Mouse (Mus musculus): Measurements from ENCODE around the gene Npnt. TPM values are rescaled to one million over a fixed set of nuclear protein-coding genes. Genes with fewer than 3 reads are reported as not detected.

Gene Npnt
- polyA plus RNA-seq, 1 experiment from 2014 or later: 28.0 TPM

DNA sequence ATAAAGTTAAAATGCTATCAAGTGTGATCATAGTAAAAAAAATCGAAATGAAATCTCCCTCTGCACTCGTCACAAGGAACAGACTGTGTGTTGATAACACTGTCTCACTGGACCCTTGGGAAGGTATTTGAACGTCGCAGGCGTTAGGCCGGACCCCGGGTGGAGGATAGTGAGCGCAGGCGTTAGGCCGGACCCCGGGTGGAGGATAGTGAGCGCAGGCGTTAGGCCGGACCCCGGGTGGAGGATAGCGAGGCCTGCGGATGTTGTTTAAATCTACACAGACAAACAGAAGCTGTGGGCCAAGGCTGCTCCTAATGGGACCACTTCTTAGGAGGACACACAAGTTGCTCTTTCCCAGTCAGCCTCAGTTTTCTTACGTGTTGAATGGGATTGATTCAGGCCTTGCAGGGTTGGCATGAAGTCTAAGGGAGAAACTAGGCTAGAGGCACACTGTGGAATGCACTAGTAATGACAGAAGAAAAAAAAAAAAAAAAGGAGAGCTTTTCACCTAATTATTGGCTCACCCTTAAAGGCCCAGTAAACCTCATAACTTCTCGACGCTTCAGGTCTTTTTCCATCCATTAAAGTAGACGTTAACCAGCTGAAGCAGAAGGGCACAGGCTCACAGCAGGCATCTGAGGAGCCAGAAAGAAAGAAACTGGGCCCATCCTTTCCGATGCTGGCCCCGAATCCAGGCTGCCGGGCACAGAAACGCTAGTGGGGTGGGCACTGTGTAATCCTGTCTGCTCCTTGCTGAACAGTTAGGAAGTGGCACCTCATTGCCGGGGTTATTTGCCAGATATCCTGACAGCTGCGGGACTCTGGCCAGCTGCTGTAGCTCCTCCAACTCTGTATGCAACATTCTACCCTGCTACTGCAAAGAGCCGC is 98.0 kb downstream of the Npnt start:
- no peak for DNase-seq

GRCm38 (mm10) chr3:132851417-132851816 is 98.7 kb downstream of the Npnt start:
- no peaks in the 10 kb centered on the region; the same call in 1 of the 2 replicates for H3K4me1 ChIP-seq (ENCODE audit: control insufficient read depth, insufficient read depth, low read length)
- H3K27ac ChIP-seq (replicated peaks; ENCODE audit: low read depth, low read length): no peak overlapping the region
- DNase-seq (peak; percentile 50), ATAC-seq (ENCODE audit: low FRiP score, low TSS enrichment) (peak; percentile 48)
- H3K27me3 ChIP-seq (ENCODE audit: control insufficient read depth, insufficient read depth, low read length): no peaks in the 10 kb centered on the region
- no peak overlapping the region for H3K9ac ChIP-seq (replicated peaks; ENCODE audit: low read length)
- no peaks in the 10 kb centered on the region for H3K36me3 ChIP-seq (ENCODE audit: control insufficient read depth, insufficient read depth, low read length)
- WGBS: 43% methylated on average over 1 of the region's 1 CpGs
- no peaks in the 10 kb centered on the region for H3K9me3 ChIP-seq (ENCODE audit: control insufficient read depth, low read length)
- H3K4me3 ChIP-seq (replicated peaks; ENCODE audit: low read depth, low read length): no peak overlapping the region
- H3K4me2 ChIP-seq (ENCODE audit: low read length): no peak overlapping the region

More for the DNA sequence above, 98.0 kb downstream of the Npnt start:
- WGBS: 68% methylated on average over 28 of the region's 28 CpGs
- Histone ChIP-seq H3K4me1 (ENCODE audit: control insufficient read depth, insufficient read depth, low read length) (no peaks in the 10 kb centered on the region; the same call in 1 of the 2 replicates), H3K36me3 (ENCODE audit: control insufficient read depth, insufficient read depth, low read length) (no peaks in the 10 kb centered on the region), H3K27me3 (ENCODE audit: control insufficient read depth, insufficient read depth, low read length) (no peaks in the 10 kb centered on the region), H3K9me3 (ENCODE audit: control insufficient read depth, low read length) (no peaks in the 10 kb centered on the region), H3K4me3 (replicated peaks; ENCODE audit: low read depth, low read length) (no peak overlapping the region), H3K9ac (replicated peaks; ENCODE audit: low read length) (no peak overlapping the region), H3K27ac (replicated peaks; ENCODE audit: low read depth, low read length) (no peak overlapping the region), H3K4me2 (ENCODE audit: low read length) (no peak overlapping the region)
- no peak; the same call in 1 of the 2 replicates for ATAC-seq (ENCODE audit: low FRiP score, low TSS enrichment)

DNA sequence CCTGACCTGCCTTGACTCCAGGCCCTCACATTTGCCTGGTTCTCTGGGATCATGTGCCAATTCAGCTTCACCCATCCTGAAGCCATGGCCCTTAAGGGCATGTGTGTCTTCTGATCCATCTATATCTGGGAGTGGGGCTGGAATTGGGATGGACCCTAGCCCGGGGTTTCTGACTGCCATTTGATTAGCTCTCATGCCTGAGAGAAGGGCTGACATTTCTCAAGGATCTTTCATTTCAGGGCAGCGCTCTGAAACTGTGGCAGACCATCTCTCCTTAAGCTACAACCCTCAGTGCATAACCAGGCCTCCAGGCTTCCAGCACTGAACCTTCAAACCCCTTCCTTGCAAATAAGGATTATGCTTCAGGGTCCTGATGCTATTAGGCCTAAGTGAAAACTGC is 99.7 kb downstream of the Npnt start:
- no peaks in the 10 kb centered on the region; the same call in 1 of the 2 replicates for H3K4me1 ChIP-seq (ENCODE audit: control insufficient read depth, insufficient read depth, low read length)
- ATAC-seq (ENCODE audit: low FRiP score, low TSS enrichment) (no peak), DNase-seq (no peak)
- no peaks in the 10 kb centered on the region for H3K9me3 ChIP-seq (ENCODE audit: control insufficient read depth, low read length)
- WGBS: 85% methylated on average over 2 of the region's 2 CpGs
- H3K27me3 ChIP-seq (ENCODE audit: control insufficient read depth, insufficient read depth, low read length): no peaks in the 10 kb centered on the region
- H3K36me3 ChIP-seq (ENCODE audit: control insufficient read depth, insufficient read depth, low read length): no peaks in the 10 kb centered on the region
- H3K9ac ChIP-seq (replicated peaks; ENCODE audit: low read length): no peak overlapping the region
- no peak overlapping the region for H3K27ac ChIP-seq (replicated peaks; ENCODE audit: low read depth, low read length)
- no peak overlapping the region for H3K4me3 ChIP-seq (replicated peaks; ENCODE audit: low read depth, low read length)
- no peak overlapping the region for H3K4me2 ChIP-seq (ENCODE audit: low read length)

GRCm38 (mm10) chr3:132849669-132850068 is 100.4 kb downstream of the Npnt start:
- DNase-seq: no peak
- Histone ChIP-seq H3K4me3 (replicated peaks; ENCODE audit: low read depth, low read length) (no peak overlapping the region), H3K9ac (replicated peaks; ENCODE audit: low read length) (no peak overlapping the region), H3K36me3 (ENCODE audit: control insufficient read depth, insufficient read depth, low read length) (no peaks in the 10 kb centered on the region), H3K27me3 (ENCODE audit: control insufficient read depth, insufficient read depth, low read length) (no peaks in the 10 kb centered on the region), H3K9me3 (ENCODE audit: control insufficient read depth, low read length) (no peaks in the 10 kb centered on the region), H3K27ac (replicated peaks; ENCODE audit: low read depth, low read length) (no peak overlapping the region), H3K4me1 (ENCODE audit: control insufficient read depth, insufficient read depth, low read length) (no peaks in the 10 kb centered on the region; the same call in 1 of the 2 replicates), H3K4me2 (ENCODE audit: low read length) (no peak overlapping the region)
- 63% methylated on average over 7 of the region's 7 CpGs for WGBS
- no peak for ATAC-seq (ENCODE audit: low FRiP score, low TSS enrichment)

DNA sequence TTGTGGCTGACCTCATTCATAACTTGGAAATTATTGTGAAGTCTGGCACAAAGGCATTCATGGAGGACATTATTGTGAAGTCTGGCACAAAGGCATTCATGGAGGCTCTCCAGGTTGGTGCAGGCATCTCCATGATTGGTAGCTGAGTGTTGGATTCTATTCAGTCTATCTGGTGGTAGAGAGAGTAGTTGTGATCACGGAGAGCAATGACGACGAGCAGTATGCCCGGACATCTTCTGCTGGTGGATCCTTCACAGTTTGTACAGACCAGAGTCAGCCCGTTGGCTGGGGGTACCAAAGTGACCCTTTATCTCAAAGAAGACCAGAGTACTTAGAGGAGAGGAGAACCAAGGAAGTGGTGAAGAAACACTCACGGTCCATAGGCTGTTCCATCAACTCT is 107.4 kb downstream of the Npnt start:
- Histone ChIP-seq H3K4me1 (ENCODE audit: control insufficient read depth, insufficient read depth, low read length) (no peaks in the 10 kb centered on the region), H3K36me3 (ENCODE audit: control insufficient read depth, insufficient read depth, low read length) (peaks cover 31% of the 10 kb centered on the region), H3K9ac (replicated peaks; ENCODE audit: low read length) (no peak overlapping the region), H3K27me3 (ENCODE audit: control insufficient read depth, insufficient read depth, low read length) (no peaks in the 10 kb centered on the region), H3K27ac (replicated peaks; ENCODE audit: low read depth, low read length) (no peak overlapping the region), H3K4me3 (replicated peaks; ENCODE audit: low read depth, low read length) (no peak overlapping the region), H3K4me2 (ENCODE audit: low read length) (no peak overlapping the region), H3K9me3 (ENCODE audit: control insufficient read depth, low read length) (no peaks in the 10 kb centered on the region)
- 96% methylated on average over 6 of the region's 6 CpGs for WGBS
- ATAC-seq (ENCODE audit: low FRiP score, low TSS enrichment): no peak
- no peak for DNase-seq

DNA sequence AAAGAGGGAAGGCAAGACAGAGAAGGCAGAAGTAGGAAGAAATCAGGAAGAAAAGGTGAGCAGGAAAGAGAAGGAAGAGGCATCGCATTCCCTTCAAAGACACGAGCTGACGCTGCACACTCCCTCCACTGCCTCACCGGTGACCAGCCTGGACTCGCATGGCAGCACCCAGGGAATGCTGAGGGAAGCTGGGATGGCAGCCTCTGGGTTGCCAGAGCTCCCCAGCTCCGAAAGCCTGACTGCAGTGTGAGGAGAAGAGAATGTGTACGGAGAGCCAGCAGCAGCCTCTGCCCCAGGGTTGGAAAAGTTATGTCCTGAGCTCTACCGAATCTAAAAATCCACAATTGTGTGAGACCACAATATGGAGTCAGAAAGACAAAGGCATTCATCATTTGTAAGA is 110.6 kb downstream of the Npnt start:
- Histone ChIP-seq H3K9me3 (ENCODE audit: control insufficient read depth, low read length) (no peaks in the 10 kb centered on the region), H3K27me3 (ENCODE audit: control insufficient read depth, insufficient read depth, low read length) (no peaks in the 10 kb centered on the region), H3K4me3 (replicated peaks; ENCODE audit: low read depth, low read length) (no peak overlapping the region), H3K9ac (replicated peaks; ENCODE audit: low read length) (no peak overlapping the region), H3K4me1 (ENCODE audit: control insufficient read depth, insufficient read depth, low read length) (no peaks in the 10 kb centered on the region), H3K27ac (replicated peaks; ENCODE audit: low read depth, low read length) (no peak overlapping the region), H3K36me3 (ENCODE audit: control insufficient read depth, insufficient read depth, low read length) (peaks cover 38% of the 10 kb centered on the region), H3K4me2 (ENCODE audit: low read length) (no peak overlapping the region)
- ATAC-seq (ENCODE audit: low FRiP score, low TSS enrichment) (no peak), DNase-seq (no peak)
- WGBS: 76% methylated on average over 8 of the region's 8 CpGs

DNA sequence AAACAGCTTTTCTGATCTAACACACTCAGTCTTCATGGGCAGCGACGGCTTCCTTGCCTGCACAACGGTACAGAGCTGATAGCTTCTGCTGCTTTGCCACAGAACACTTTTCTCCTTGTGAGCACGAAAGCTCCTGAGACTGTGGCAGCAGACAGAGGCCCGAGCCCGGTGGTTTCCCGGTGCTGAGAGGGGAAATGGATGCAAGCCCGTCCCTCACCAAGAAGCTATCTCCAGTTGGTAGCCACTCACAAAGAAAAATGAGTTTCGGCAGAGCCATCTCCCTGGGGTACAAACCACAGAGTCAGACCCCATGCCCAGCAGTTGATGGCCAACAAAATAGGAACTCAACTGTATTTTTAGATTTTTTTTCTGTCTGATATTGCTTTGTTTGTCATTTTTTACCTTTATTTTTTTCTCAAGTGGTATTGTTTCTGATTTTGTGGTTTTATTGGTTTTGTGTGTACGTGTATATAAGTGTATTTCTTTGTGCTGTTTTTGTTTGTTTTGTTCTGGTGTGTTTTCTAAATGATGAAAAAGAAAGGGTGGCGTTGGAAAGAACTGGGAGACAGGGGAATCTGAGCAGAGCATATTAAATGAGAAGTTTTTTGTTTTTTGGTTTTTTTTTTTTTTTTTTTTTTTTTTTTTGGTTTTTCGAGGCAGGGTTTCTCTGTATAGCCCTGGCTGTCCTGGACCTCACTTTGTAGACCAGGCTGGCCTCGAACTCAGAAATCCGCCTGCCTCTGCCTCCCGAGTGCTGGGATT is 111.3 kb downstream of the Npnt start:
- no peak overlapping the region for H3K27ac ChIP-seq (replicated peaks; ENCODE audit: low read depth, low read length)
- no peaks in the 10 kb centered on the region for H3K4me1 ChIP-seq (ENCODE audit: control insufficient read depth, insufficient read depth, low read length)
- WGBS: 94% methylated on average over 15 of the region's 15 CpGs
- H3K9me3 ChIP-seq (ENCODE audit: control insufficient read depth, low read length): no peaks in the 10 kb centered on the region
- peaks cover 40% of the 10 kb centered on the region for H3K36me3 ChIP-seq (ENCODE audit: control insufficient read depth, insufficient read depth, low read length)
- ATAC-seq (ENCODE audit: low FRiP score, low TSS enrichment) (no peak), DNase-seq (no peak)
- H3K9ac ChIP-seq (replicated peaks; ENCODE audit: low read length): no peak overlapping the region
- H3K27me3 ChIP-seq (ENCODE audit: control insufficient read depth, insufficient read depth, low read length): no peaks in the 10 kb centered on the region
- no peak overlapping the region for H3K4me3 ChIP-seq (replicated peaks; ENCODE audit: low read depth, low read length)
- H3K4me2 ChIP-seq (ENCODE audit: low read length): no peak overlapping the region

DNA sequence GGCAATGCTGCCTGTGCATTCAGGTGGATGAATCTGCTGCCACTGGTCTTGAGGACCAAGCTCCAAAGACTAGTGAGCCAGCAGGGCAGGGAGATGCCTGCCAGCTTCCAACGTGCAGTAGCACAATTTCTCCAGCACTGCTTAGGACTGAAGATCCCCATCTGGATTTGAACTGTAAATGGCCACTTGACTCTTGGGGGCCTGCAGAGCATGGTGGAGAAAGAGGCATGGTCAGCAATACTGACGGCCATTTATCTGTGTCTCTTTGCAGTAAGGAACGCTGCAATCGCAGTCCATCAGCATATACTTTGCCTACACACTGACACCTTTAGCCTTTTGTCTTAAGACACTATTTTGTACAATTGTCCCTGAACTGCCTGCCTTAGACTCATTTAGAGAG is 113.0 kb downstream of the Npnt start:
- Histone ChIP-seq H3K27ac (replicated peaks; ENCODE audit: low read depth, low read length) (no peak overlapping the region), H3K4me2 (ENCODE audit: low read length) (no peak overlapping the region), H3K9ac (replicated peaks; ENCODE audit: low read length) (no peak overlapping the region), H3K4me1 (ENCODE audit: control insufficient read depth, insufficient read depth, low read length) (no peaks in the 10 kb centered on the region), H3K27me3 (ENCODE audit: control insufficient read depth, insufficient read depth, low read length) (no peaks in the 10 kb centered on the region), H3K9me3 (ENCODE audit: control insufficient read depth, low read length) (no peaks in the 10 kb centered on the region), H3K36me3 (ENCODE audit: control insufficient read depth, insufficient read depth, low read length) (peaks cover 40% of the 10 kb centered on the region), H3K4me3 (replicated peaks; ENCODE audit: low read depth, low read length) (no peak overlapping the region)
- 89% methylated on average over 4 of the region's 4 CpGs for WGBS
- no peak for ATAC-seq (ENCODE audit: low FRiP score, low TSS enrichment)
- DNase-seq: no peak
